Mouse (Mus musculus): ENCODE results near the gene Slc30a6. TPM values are rescaled to one million over a fixed set of nuclear protein-coding genes. Genes with fewer than 3 reads are reported as not detected.
A peak's percentile ranks its signal among the peaks of the same experiment; 100 is the strongest.

The Slc30a6 gene
- polyA plus RNA-seq, 1 experiment: 18.3 TPM

GRCm38 (mm10) chr17:74409722-74410121, 14.3 kb downstream of the Slc30a6 start:
- Histone ChIP-seq H3K27me3 (ENCODE audit: control insufficient read depth, insufficient read depth, insufficient read length) (no peaks in the 10 kb centered on the region), H3K79me3 (ENCODE audit: low read depth) (no peaks in the 10 kb centered on the region), H3K79me2 (ENCODE audit: control insufficient read depth, insufficient read depth) (no peaks in the 10 kb centered on the region), H3K36me3 (ENCODE audit: control insufficient read depth, insufficient read depth) (peaks cover 62% of the 10 kb centered on the region), H3ac (ENCODE audit: control insufficient read depth, insufficient read length, low read depth) (no peak overlapping the region), H3K4me3 (ENCODE audit: insufficient read depth, poor library complexity, severe bottlenecking) (no peak overlapping the region)
- TF ChIP-seq CTCF (IDR thresholded peaks at IDR 0.05; ENCODE audit: control insufficient read depth, insufficient read depth, insufficient read length) (no peak), CEBPB (IDR thresholded peaks at IDR 0.05; ENCODE audit: low read depth) (no peak), USF1 (IDR thresholded peaks at IDR 0.05; ENCODE audit: low read depth) (no peak)

- Histone ChIP-seq H3K27me3 (ENCODE audit: control insufficient read depth, insufficient read depth, insufficient read length) (no peaks in the 10 kb centered on the region), H3K36me3 (ENCODE audit: control insufficient read depth, insufficient read depth) (peaks cover 67% of the 10 kb centered on the region), H3ac (ENCODE audit: control insufficient read depth, insufficient read length, low read depth) (no peak overlapping the region), H3K79me2 (ENCODE audit: control insufficient read depth, insufficient read depth) (no peaks in the 10 kb centered on the region), H3K4me3 (ENCODE audit: insufficient read depth, poor library complexity, severe bottlenecking) (no peak overlapping the region), H3K79me3 (ENCODE audit: low read depth) (no peaks in the 10 kb centered on the region)
- TF ChIP-seq MAX (IDR thresholded peaks at IDR 0.05) (no peak), MYOG (IDR thresholded peaks at IDR 0.05; ENCODE audit: control insufficient read depth, extremely low read depth, insufficient read length) (no peak), USF1 (IDR thresholded peaks at IDR 0.05; ENCODE audit: low read depth) (peak; percentile 76)
These were observed 17.9 kb downstream of the Slc30a6 start for GRCm38 (mm10) chr17:74413324-74413723.

GRCm38 (mm10) chr17:74414671-74415070, 19.3 kb downstream of the Slc30a6 start:
- Histone ChIP-seq H3K36me3 (ENCODE audit: control insufficient read depth, insufficient read depth) (peaks cover 61% of the 10 kb centered on the region), H3K4me3 (ENCODE audit: insufficient read depth, poor library complexity, severe bottlenecking) (no peak overlapping the region), H3K79me3 (ENCODE audit: low read depth) (no peaks in the 10 kb centered on the region), H3K79me2 (ENCODE audit: control insufficient read depth, insufficient read depth) (no peaks in the 10 kb centered on the region), H3K27me3 (ENCODE audit: control insufficient read depth, insufficient read depth, insufficient read length) (no peaks in the 10 kb centered on the region), H3ac (ENCODE audit: control insufficient read depth, insufficient read length, low read depth) (no peak overlapping the region)
- TF ChIP-seq CEBPB (IDR thresholded peaks at IDR 0.05; ENCODE audit: low read depth): no peak
- no peak for TF ChIP-seq MYOD1 (IDR thresholded peaks at IDR 0.05; ENCODE audit: control insufficient read depth, insufficient read length, low read depth)
- no peak for TF ChIP-seq USF1 (IDR thresholded peaks at IDR 0.05; ENCODE audit: low read depth)
- TF ChIP-seq MYOG (IDR thresholded peaks at IDR 0.05; ENCODE audit: control insufficient read depth, extremely low read depth, insufficient read length): no peak
- TF ChIP-seq MAX (IDR thresholded peaks at IDR 0.05): no peak
- no peak for TF ChIP-seq CTCF (IDR thresholded peaks at IDR 0.05; ENCODE audit: control insufficient read depth, insufficient read depth, insufficient read length)

- H3K36me3 ChIP-seq (ENCODE audit: control insufficient read depth, insufficient read depth): peaks cover 56% of the 10 kb centered on the region
- TF ChIP-seq MYOG (IDR thresholded peaks at IDR 0.05; ENCODE audit: control insufficient read depth, extremely low read depth, insufficient read length): no peak
These were observed 21.5 kb downstream of the Slc30a6 start for GRCm38 (mm10) chr17:74416841-74417360.

GRCm38 (mm10) chr17:74418171-74418570, 22.8 kb downstream of the Slc30a6 start:
- H3ac ChIP-seq (ENCODE audit: control insufficient read depth, insufficient read length, low read depth): no peak overlapping the region
- no peaks in the 10 kb centered on the region for H3K27me3 ChIP-seq (ENCODE audit: control insufficient read depth, insufficient read depth, insufficient read length)
- H3K79me3 ChIP-seq (ENCODE audit: low read depth): no peaks in the 10 kb centered on the region
- H3K4me3 ChIP-seq (ENCODE audit: insufficient read depth, poor library complexity, severe bottlenecking): no peak overlapping the region
- peaks cover 52% of the 10 kb centered on the region for H3K36me3 ChIP-seq (ENCODE audit: control insufficient read depth, insufficient read depth)
- no peaks in the 10 kb centered on the region for H3K79me2 ChIP-seq (ENCODE audit: control insufficient read depth, insufficient read depth)
- TF ChIP-seq MYOG (IDR thresholded peaks at IDR 0.05; ENCODE audit: control insufficient read depth, extremely low read depth, insufficient read length) (no peak), MAX (IDR thresholded peaks at IDR 0.05) (no peak), CEBPB (IDR thresholded peaks at IDR 0.05; ENCODE audit: low read depth) (no peak), USF1 (IDR thresholded peaks at IDR 0.05; ENCODE audit: low read depth) (no peak)

More at GRCm38 (mm10) chr17:74416841-74417360, 21.5 kb downstream of the Slc30a6 start:
- no peaks in the 10 kb centered on the region for H3K79me2 ChIP-seq (ENCODE audit: control insufficient read depth, insufficient read depth)
- H3K27me3 ChIP-seq (ENCODE audit: control insufficient read depth, insufficient read depth, insufficient read length): no peaks in the 10 kb centered on the region
- no peak overlapping the region for H3K4me3 ChIP-seq (ENCODE audit: insufficient read depth, poor library complexity, severe bottlenecking)
- no peaks in the 10 kb centered on the region for H3K79me3 ChIP-seq (ENCODE audit: low read depth)
- no peak overlapping the region for H3ac ChIP-seq (ENCODE audit: control insufficient read depth, insufficient read length, low read depth)

- H3K79me3 ChIP-seq (ENCODE audit: low read depth): no peaks in the 10 kb centered on the region
- no peak overlapping the region for H3K4me3 ChIP-seq (ENCODE audit: insufficient read depth, poor library complexity, severe bottlenecking)
- peaks cover 58% of the 10 kb centered on the region for H3K36me3 ChIP-seq (ENCODE audit: control insufficient read depth, insufficient read depth)
- TF ChIP-seq CEBPB (IDR thresholded peaks at IDR 0.05; ENCODE audit: low read depth) (no peak), FOSL1 (IDR thresholded peaks at IDR 0.05; ENCODE audit: insufficient read depth, low read length, poor library complexity, severe bottlenecking) (no peak), MAX (IDR thresholded peaks at IDR 0.05) (no peak), USF1 (IDR thresholded peaks at IDR 0.05; ENCODE audit: low read depth) (no peak), MYOD1 (IDR thresholded peaks at IDR 0.05; ENCODE audit: control insufficient read depth, insufficient read length, low read depth) (no peak)
- H3K27me3 ChIP-seq (ENCODE audit: control insufficient read depth, insufficient read depth, insufficient read length): no peaks in the 10 kb centered on the region
- H3ac ChIP-seq (ENCODE audit: control insufficient read depth, insufficient read length, low read depth): no peak overlapping the region
- H3K79me2 ChIP-seq (ENCODE audit: control insufficient read depth, insufficient read depth): no peaks in the 10 kb centered on the region
These were observed 25.2 kb downstream of the Slc30a6 start for GRCm38 (mm10) chr17:74420656-74421055.

Measured in C2C12 (cell line).